Mouse (Mus musculus): Measurements from ENCODE around the gene Zbtb3.

DNA sequence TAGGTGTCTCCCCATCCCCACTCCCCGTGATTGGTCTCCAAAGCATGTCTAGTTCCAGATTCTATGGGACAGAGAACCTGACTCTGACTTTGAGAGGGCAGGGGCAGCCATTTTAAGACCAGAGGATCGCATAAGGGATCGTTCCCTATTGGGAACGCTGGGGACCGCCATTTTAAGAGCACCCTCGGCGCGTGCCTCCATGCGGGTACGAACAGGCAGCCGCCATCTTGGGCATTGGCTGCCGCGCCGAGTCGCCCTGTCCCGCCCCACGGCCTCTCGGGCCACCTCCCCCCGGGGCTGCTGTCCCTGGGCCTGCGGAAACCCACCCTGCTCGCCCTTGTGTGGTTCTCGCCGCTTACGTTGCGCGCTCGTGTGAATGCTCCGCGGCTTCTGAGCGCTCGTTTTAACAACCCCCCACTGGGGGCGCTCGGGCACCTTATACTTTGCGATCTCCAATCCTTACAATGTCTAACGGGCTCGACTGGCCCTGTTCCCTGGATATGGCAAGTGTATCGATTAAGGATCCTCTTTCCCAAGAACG, 35.0 kb downstream of the Zbtb3 start, which contains the start of gene Bscl2:
- TF ChIP-seq CTCF (IDR thresholded peaks at IDR 0.05; ENCODE audit: low read depth): peak; percentile 49
- TF ChIP-seq EP300 (IDR thresholded peaks at IDR 0.05; ENCODE audit: low read depth): peak; percentile 85; the same call in 1 of the 2 replicates

Data from heart, postnatal 0 days (tissue).